Mouse (Mus musculus): ENCODE data around the gene Olfr846. TPM values are rescaled to one million over a fixed set of nuclear protein-coding genes. Genes with fewer than 3 reads are reported as not detected.

The Olfr846 gene
- not detected in 2 replicates for polyA plus RNA-seq (2012; ENCODE audit: insufficient read depth, low replicate concordance)

DNA sequence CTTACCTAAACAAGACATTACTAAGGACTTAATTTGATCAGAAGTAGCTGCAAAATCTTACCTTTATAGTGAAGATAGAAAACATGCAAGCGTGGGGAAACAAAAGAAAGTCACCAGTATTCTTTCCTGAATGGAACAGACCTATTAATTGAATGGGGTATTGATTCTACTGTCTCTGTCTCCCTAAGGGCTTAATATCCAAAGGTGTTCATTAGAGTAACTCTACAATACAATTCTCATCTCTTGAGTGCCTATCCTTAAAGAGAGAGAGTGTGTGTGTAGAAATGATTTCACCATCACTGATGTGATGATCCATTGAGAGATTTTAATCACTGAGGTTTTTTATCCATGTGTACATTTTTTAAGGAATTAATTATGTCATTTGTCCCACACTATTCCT, at the start of gene Olfr846:
TSS of gene Olfr846 (minus strand) at position 101 of the 400 bp plus-strand sequence.
- Histone ChIP-seq H3K4me1 (no peaks in the 10 kb centered on the region), H3K27me3 (replicated peaks) (no peaks in the 10 kb centered on the region), H3K4me3 (replicated peaks) (no peak within 1 kb of the TSS), H3K9me3 (no peaks in the 10 kb centered on the region), H3K36me3 (replicated peaks; ENCODE audit: low read length) (no peaks in the 10 kb centered on the region)
- no peak for TF ChIP-seq FLI1 (IDR thresholded peaks at IDR 0.05; ENCODE audit: low read length)

- H3K4me1 ChIP-seq, result no peaks in the 10 kb centered on the region
These were observed 14.8 kb upstream of the Olfr846 start, which contains the start of gene Olfr847 for GRCm38 (mm10) chr9:19378569-19378968. TSS of gene Olfr847 (minus strand) at chr9:19378669.

GRCm38 (mm10) chr9:19336157-19336556, 27.6 kb downstream of the Olfr846 start, which contains the start of gene Olfr845:
TSS of gene Olfr845 (plus strand) at chr9:19336457.
- H3K4me3 ChIP-seq (replicated peaks), result no peak within 1 kb of the TSS
- H3K9me3 ChIP-seq, result no peaks in the 10 kb centered on the region
- no peak for TF ChIP-seq GATA1 (IDR thresholded peaks at IDR 0.05; ENCODE audit: borderline replicate concordance, low read length)
- TF ChIP-seq FLI1 (IDR thresholded peaks at IDR 0.05; ENCODE audit: low read length), result no peak
- no peaks in the 10 kb centered on the region for H3K36me3 ChIP-seq (replicated peaks; ENCODE audit: low read length)
- no peaks in the 10 kb centered on the region for H3K27me3 ChIP-seq (replicated peaks)
- H3K4me1 ChIP-seq, result no peaks in the 10 kb centered on the region

More at GRCm38 (mm10) chr9:19378569-19378968, 14.8 kb upstream of the Olfr846 start, which contains the start of gene Olfr847:
- no peaks in the 10 kb centered on the region for H3K36me3 ChIP-seq (replicated peaks; ENCODE audit: low read length)
- no peak within 1 kb of the TSS for H3K4me3 ChIP-seq (replicated peaks)
- H3K9me3 ChIP-seq, result no peaks in the 10 kb centered on the region
- H3K27me3 ChIP-seq (replicated peaks), result no peaks in the 10 kb centered on the region
- TF ChIP-seq FLI1 (IDR thresholded peaks at IDR 0.05; ENCODE audit: low read length) (no peak), GATA1 (IDR thresholded peaks at IDR 0.05; ENCODE audit: borderline replicate concordance, low read length) (no peak)

DNA sequence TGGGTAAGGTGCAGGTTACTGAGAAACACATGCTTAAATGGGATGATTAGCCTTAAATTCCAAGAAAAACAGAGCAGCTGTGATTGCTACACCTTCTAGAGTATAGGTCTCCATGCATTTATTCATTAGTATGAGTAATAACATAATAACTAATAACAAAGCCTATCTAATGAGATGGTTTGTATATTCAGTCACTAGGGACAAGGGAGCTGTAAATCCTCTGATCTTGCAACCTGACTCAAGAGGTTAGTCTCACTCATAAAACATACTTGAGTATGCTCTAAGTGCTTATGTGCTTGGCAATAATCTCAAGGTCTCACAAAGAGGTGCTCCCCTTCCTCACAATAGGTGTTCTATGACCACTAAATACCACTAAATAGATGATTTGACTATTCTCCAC, 47.8 kb downstream of the Olfr846 start, which contains the start of gene Olfr844:
TSS of gene Olfr844 (plus strand) at position 301 of the 400 bp plus-strand sequence.
- Histone ChIP-seq H3K9me3 (no peaks in the 10 kb centered on the region), H3K27me3 (replicated peaks) (no peaks in the 10 kb centered on the region), H3K4me3 (replicated peaks) (no peak within 1 kb of the TSS), H3K36me3 (replicated peaks; ENCODE audit: low read length) (no peaks in the 10 kb centered on the region), H3K4me1 (no peaks in the 10 kb centered on the region)
- TF ChIP-seq FLI1 (IDR thresholded peaks at IDR 0.05; ENCODE audit: low read length), result no peak
- no peak for TF ChIP-seq GATA1 (IDR thresholded peaks at IDR 0.05; ENCODE audit: borderline replicate concordance, low read length)

Other genes with a start within 250 kb of the Olfr846 start
- gene Olfr836, start 243.6 kb downstream of the Olfr846 start, polyA plus RNA-seq (2012; ENCODE audit: insufficient read depth, low replicate concordance), result not detected in 2 replicates
- not detected in 2 replicates for gene Olfr837, start 227.7 kb downstream of the Olfr846 start, polyA plus RNA-seq (2012; ENCODE audit: insufficient read depth, low replicate concordance)
- gene Olfr839-ps1, start 186.7 kb downstream of the Olfr846 start, polyA plus RNA-seq (2012; ENCODE audit: insufficient read depth, low replicate concordance), result not detected in 2 replicates
- not detected in 2 replicates for gene Olfr843, start 112.0 kb downstream of the Olfr846 start, polyA plus RNA-seq (2012; ENCODE audit: insufficient read depth, low replicate concordance)
- not detected in 2 replicates for gene Olfr844, start 47.7 kb downstream of the Olfr846 start, polyA plus RNA-seq (2012; ENCODE audit: insufficient read depth, low replicate concordance)
- gene Olfr845, start 27.5 kb downstream of the Olfr846 start, polyA plus RNA-seq (2012; ENCODE audit: insufficient read depth, low replicate concordance), result not detected in 2 replicates
- gene Olfr847, start 14.7 kb upstream of the Olfr846 start, polyA plus RNA-seq (2012; ENCODE audit: insufficient read depth, low replicate concordance), result not detected in 2 replicates
- not detected in 2 replicates for gene Olfr849, start 76.3 kb upstream of the Olfr846 start, polyA plus RNA-seq (2012; ENCODE audit: insufficient read depth, low replicate concordance)
- gene Olfr850, start 114.2 kb upstream of the Olfr846 start, polyA plus RNA-seq (2012; ENCODE audit: insufficient read depth, low replicate concordance), result not detected in 2 replicates
- gene Olfr851, start 129.3 kb upstream of the Olfr846 start, polyA plus RNA-seq (2012; ENCODE audit: insufficient read depth, low replicate concordance), result not detected in 2 replicates
- not detected in 2 replicates for gene Olfr853, start 177.1 kb upstream of the Olfr846 start, polyA plus RNA-seq (2012; ENCODE audit: insufficient read depth, low replicate concordance)
- not detected in 2 replicates for gene Olfr854, start 203.4 kb upstream of the Olfr846 start, polyA plus RNA-seq (2012; ENCODE audit: insufficient read depth, low replicate concordance)
- gene Olfr855, start 218.6 kb upstream of the Olfr846 start, polyA plus RNA-seq (2012; ENCODE audit: insufficient read depth, low replicate concordance), result not detected in 2 replicates